Mouse (Mus musculus) mammary gland, adult 2 months (tissue): ENCODE data around the gene Wnt2b. TPM values are rescaled to one million over a fixed set of nuclear protein-coding genes. Genes with fewer than 3 reads are reported as not detected.

Source experiments
- polyA plus RNA-seq: library from polyadenylated mRNA; depleted of rRNA; stranded (reverse); fragments of >200 nt; gene quantifications from 2 replicates; pipeline ENCODE4 v1.2.3, GENCODE M21; 2012; ENCODE audit warnings: low replicate concordance; rRNA removed

Wnt2b gene
- polyA plus RNA-seq: 1.4 and 2.0 TPM in 2 replicates

GRCm38 (mm10) chr3:104961066-104962059 lies at the start of gene Wnt2b:
Gene Wnt2b (minus strand): TSS chr3:104961921.

Other genes with a start within 250 kb of the Wnt2b start
- 27.7 and 34.4 TPM in 2 replicates for gene Ppm1j, start 180.9 kb downstream of the Wnt2b start, polyA plus RNA-seq
- 0.29 and 1.9 TPM in 2 replicates for gene Fam19a3, start 180.1 kb downstream of the Wnt2b start, polyA plus RNA-seq
- gene Rhoc, start 173.5 kb downstream of the Wnt2b start, polyA plus RNA-seq: 113 and 121 TPM in 2 replicates
- 16.8 and 22.4 TPM in 2 replicates for gene Mov10, start 143.4 kb downstream of the Wnt2b start, polyA plus RNA-seq
- gene St7l, start 97.9 kb downstream of the Wnt2b start, polyA plus RNA-seq: 6.4 and 8.5 TPM in 2 replicates
- 18.8 and 44.7 TPM in 2 replicates for gene Capza1, start 97.4 kb downstream of the Wnt2b start, polyA plus RNA-seq
- 3.0 and 3.7 TPM in 2 replicates for gene Cttnbp2nl, start 91.2 kb upstream of the Wnt2b start, polyA plus RNA-seq
- not detected in 2 replicates for gene 4930564D02Rik, start 104.9 kb upstream of the Wnt2b start, polyA plus RNA-seq